Mouse (Mus musculus) lung, embryonic 14.5 days (tissue): Measurements from ENCODE around the gene Baiap2. TPM values are rescaled to one million over a fixed set of nuclear protein-coding genes. Genes with fewer than 3 reads are reported as not detected.

Experiments used
- ATAC-seq: fragments of 200-750 bp; cut with Nextera tagmentation; 2 replicates; pipeline ENCODE4 v1.8.0; 2017; ENCODE audit warnings: mild to moderate bottlenecking, moderate TSS enrichment, moderate library complexity; ENCODE audit not compliant: insufficient read depth
- DNase-seq: peaks from one replicate; pipeline ENCODE4 v3.0.0-alpha.2; 2015
- H3K27ac ChIP-seq: fragments of 300-500 bp; sonication (generic); 2 replicates; pipeline ENCODE4 v1.5.1; 2014; ENCODE audit warnings: low read depth, mild to moderate bottlenecking, moderate library complexity
- H3K27me3 ChIP-seq: fragments of 300-500 bp; sonication (generic); 2 replicates; pipeline ENCODE4 v1.6.1; 2014; ENCODE audit warnings: low read length, control low read depth; ENCODE audit not compliant: insufficient read depth
- H3K36me3 ChIP-seq: fragments of 300-500 bp; sonication (generic); 2 replicates; pipeline ENCODE4 v1.6.1; 2014; ENCODE audit warnings: control low read depth; ENCODE audit not compliant: insufficient read depth
- H3K4me1 ChIP-seq: fragments of 300-500 bp; sonication (generic); 2 replicates; pipeline ENCODE4 v1.6.1; 2014; ENCODE audit warnings: antibody characterized with exemption, control low read depth; ENCODE audit not compliant: insufficient read depth
- H3K4me2 ChIP-seq: fragments of 300-500 bp; sonication (generic); 2 replicates; pipeline ENCODE4 v1.6.1; 2014; ENCODE audit warnings: mild to moderate bottlenecking
- H3K4me3 ChIP-seq: fragments of 300-500 bp; sonication (generic); 2 replicates; pipeline ENCODE4 v1.5.1; 2014; ENCODE audit warnings: low read depth, low read length
- H3K9ac ChIP-seq: fragments of 300-500 bp; sonication (generic); 2 replicates; pipeline ENCODE4 v1.6.1; 2014
- H3K9me3 ChIP-seq: fragments of 300-500 bp; sonication (generic); 2 replicates; pipeline ENCODE4 v1.6.1; 2016; ENCODE audit warnings: low read depth, low read length, control low read depth
- CTCF ChIP-seq: IDR thresholded peaks from 2 replicates; pipeline ENCODE4 v1.5.1; 2016; ENCODE audit warnings: antibody characterized with exemption, low read depth
- WGBS: fragments of 180-500 bp; shearing (Covaris S2); extraction: QIAGEN DNeasy Blood & Tissue Kit; methylation state at CpG from one replicate; pipeline ENCODE4 v1.1.7; 2014; 5-methylcytosine and 5-hydroxymethylcytosine counted together
- polyA plus RNA-seq: library from polyadenylated mRNA; unstranded; fragments of >200 nt; fragmentation: Nextera tagmentation; extraction: Ambion mirVana; gene quantifications from 2 replicates; pipeline ENCODE4 v1.2.1, GENCODE M21; 2014

Gene Baiap2
- polyA plus RNA-seq, 1 experiment from 2014 or later, result 20.4 TPM

DNA sequence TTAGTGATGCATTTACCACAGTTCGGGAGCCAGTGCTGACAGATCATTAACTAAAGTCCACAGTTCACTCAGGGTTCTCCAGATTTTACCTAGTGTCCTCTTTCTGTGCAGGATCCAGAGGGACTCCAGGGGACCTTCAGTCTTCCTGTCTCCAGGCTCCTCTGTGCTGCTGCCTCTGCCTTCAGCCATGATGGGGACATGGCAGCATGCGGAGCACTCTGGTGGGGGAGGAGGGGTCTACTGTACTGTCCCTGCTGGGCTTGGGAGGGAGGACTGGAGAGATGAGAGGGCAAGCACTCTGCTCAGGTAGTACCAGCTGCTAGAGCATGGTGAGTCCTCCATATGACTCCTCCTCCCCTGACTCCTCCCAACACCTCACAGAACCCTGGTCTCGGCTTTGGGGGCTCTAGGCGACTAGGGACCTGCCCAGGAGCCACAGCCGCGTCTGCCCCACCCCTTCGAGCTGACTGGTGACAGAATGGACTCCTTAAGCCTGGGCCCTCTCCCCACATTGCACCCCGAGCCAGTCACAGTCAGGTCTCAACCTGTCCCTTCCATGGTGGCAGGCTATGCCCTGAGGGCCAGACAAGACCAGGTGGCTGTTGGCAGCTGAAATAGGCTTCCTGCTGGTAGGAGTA is 3.4 kb upstream of the Baiap2 start:
- ATAC-seq (no peak), DNase-seq (no peak)
- no peak overlapping the region for H3K4me3 ChIP-seq
- TF ChIP-seq CTCF, result no peak
- H3K36me3 ChIP-seq, result no peaks in the 10 kb centered on the region
- WGBS, result 48% methylated on average over 8 of the region's 8 CpGs
- H3K9me3 ChIP-seq, result no peaks in the 10 kb centered on the region
- peaks cover 32% of the 10 kb centered on the region for H3K4me1 ChIP-seq
- H3K9ac ChIP-seq, result no peak overlapping the region
- H3K27ac ChIP-seq, result no peak overlapping the region
- no peaks in the 10 kb centered on the region for H3K27me3 ChIP-seq
- no peak overlapping the region for H3K4me2 ChIP-seq

GRCm38 (mm10) chr11:119939711-119940106 is 2.9 kb upstream of the Baiap2 start:
- Histone ChIP-seq H3K4me2 (no peak overlapping the region), H3K36me3 (no peaks in the 10 kb centered on the region), H3K27me3 (no peaks in the 10 kb centered on the region), H3K4me1 (peaks cover 36% of the 10 kb centered on the region), H3K9me3 (no peaks in the 10 kb centered on the region), H3K9ac (no peak overlapping the region), H3K27ac (no peak overlapping the region), H3K4me3 (no peak overlapping the region)
- DNase-seq, result no peak
- TF ChIP-seq CTCF, result no peak
- no peak for ATAC-seq
- 66% methylated on average over 4 of the region's 4 CpGs for WGBS

DNA sequence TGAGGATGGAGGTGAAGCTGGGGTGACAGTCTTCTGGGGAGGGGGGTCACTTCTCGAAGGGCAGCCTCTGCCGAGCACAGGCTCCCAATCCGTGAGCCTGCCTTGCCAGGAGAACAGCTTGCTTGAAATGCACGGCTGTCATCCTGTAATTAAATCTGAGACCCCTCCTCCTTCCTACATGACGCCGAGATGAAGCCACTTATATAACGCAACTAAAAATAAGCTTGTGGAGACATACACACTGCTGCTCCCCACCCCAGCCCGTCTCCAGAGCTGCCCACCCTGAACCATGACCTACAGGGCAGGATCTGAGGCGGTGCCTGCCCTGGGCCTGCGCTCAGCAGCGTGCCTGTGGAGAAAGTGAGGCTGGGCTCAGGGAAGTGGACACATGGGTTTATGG is 2.4 kb upstream of the Baiap2 start:
- Histone ChIP-seq H3K4me3 (no peak overlapping the region), H3K27ac (no peak overlapping the region), H3K4me2 (no peak overlapping the region), H3K27me3 (no peaks in the 10 kb centered on the region), H3K9me3 (no peaks in the 10 kb centered on the region), H3K4me1 (peaks cover 41% of the 10 kb centered on the region), H3K36me3 (no peaks in the 10 kb centered on the region), H3K9ac (no peak overlapping the region; the same call in 1 of the 2 replicates)
- 52% methylated on average over 11 of the region's 11 CpGs for WGBS
- TF ChIP-seq CTCF, result no peak
- DNase-seq, result no peak
- ATAC-seq, result no peak

- 3% methylated on average over 8 of the region's 8 CpGs for WGBS
- ATAC-seq (no peak), DNase-seq (peak; percentile 60)
- Histone ChIP-seq H3K4me2 (peak overlapping the region; percentile 98), H3K36me3 (no peaks in the 10 kb centered on the region), H3K9ac (peak overlapping the region; percentile 57), H3K27me3 (no peaks in the 10 kb centered on the region), H3K9me3 (no peaks in the 10 kb centered on the region), H3K27ac (peak overlapping the region; percentile 81; the same call in 1 of the 2 replicates), H3K4me1 (peaks cover 37% of the 10 kb centered on the region), H3K4me3 (peak overlapping the region; percentile 76)
- no peak for TF ChIP-seq CTCF
These were observed 769 bp upstream of the Baiap2 start for GRCm38 (mm10) chr11:119941794-119942193.

GRCm38 (mm10) chr11:119942201-119942726 is 299 bp upstream of the Baiap2 start:
- H3K4me1 ChIP-seq, result peaks cover 37% of the 10 kb centered on the region
- no peak for TF ChIP-seq CTCF
- DNase-seq (peak; percentile 59), ATAC-seq (peak; percentile 56)
- peak overlapping the region; percentile 81; the same call in 1 of the 2 replicates for H3K27ac ChIP-seq
- H3K9ac ChIP-seq, result peak overlapping the region; percentile 57
- no peaks in the 10 kb centered on the region for H3K36me3 ChIP-seq
- WGBS, result under 1% methylated on average over 43 of the region's 43 CpGs
- peak overlapping the region; percentile 98 for H3K4me2 ChIP-seq
- no peaks in the 10 kb centered on the region for H3K27me3 ChIP-seq
- H3K9me3 ChIP-seq, result no peaks in the 10 kb centered on the region
- peak overlapping the region; percentile 76 for H3K4me3 ChIP-seq

DNA sequence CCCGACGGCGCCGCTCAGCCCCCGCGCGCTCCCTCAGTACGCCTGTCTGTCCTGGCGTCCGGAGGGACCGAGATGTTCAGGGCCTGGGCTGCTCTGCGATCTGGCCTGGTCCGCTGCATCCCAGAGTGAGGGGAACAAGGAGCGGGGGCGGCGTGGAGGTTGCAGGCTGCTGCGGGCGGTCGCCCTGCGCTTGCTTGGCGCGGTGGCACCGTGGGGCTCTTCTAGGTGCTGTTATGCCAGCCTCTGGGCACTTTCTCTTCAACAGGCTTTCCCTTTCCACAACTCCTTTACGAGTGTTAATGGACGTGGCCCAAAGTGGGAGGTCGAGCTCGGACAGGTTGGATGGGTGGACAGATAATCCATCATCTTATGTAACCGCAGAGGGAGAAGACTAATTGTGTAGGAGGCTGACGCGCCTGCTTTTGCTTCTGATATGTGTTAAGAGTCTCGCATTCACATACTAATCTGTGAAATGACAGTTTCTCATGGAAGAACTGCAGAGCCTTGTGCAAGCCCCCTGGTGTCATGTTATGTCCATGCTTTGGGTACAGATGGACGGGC is 945 bp downstream of the Baiap2 start:
- Histone ChIP-seq H3K9ac (peak overlapping the region; percentile 75), H3K4me1 (peaks cover 29% of the 10 kb centered on the region), H3K9me3 (no peaks in the 10 kb centered on the region), H3K27me3 (no peaks in the 10 kb centered on the region), H3K36me3 (no peaks in the 10 kb centered on the region), H3K27ac (peak overlapping the region; percentile 60), H3K4me2 (peak overlapping the region; percentile 98), H3K4me3 (peak overlapping the region; percentile 76)
- ATAC-seq (0 out of 2 replicates have a peak, but pooled peaks have one; percentile 11), DNase-seq (peak; percentile 65)
- TF ChIP-seq CTCF, result peak; percentile 44
- 2% methylated on average over 32 of the region's 32 CpGs for WGBS

- Histone ChIP-seq H3K27me3 (no peaks in the 10 kb centered on the region), H3K36me3 (no peaks in the 10 kb centered on the region), H3K4me1 (peaks cover 21% of the 10 kb centered on the region), H3K9ac (no peak overlapping the region), H3K4me3 (no peak overlapping the region), H3K4me2 (peak overlapping the region; percentile 28; the same call in 1 of the 2 replicates), H3K27ac (peak overlapping the region; percentile 71), H3K9me3 (no peaks in the 10 kb centered on the region)
- TF ChIP-seq CTCF, result no peak
- DNase-seq, result peak; percentile 59
- WGBS, result 64% methylated on average over 7 of the region's 7 CpGs
- no peak for ATAC-seq
These were observed 2.8 kb downstream of the Baiap2 start for GRCm38 (mm10) chr11:119945343-119945742.
